Mouse (Mus musculus): ENCODE results near the gene Gm47841.

Gene Gm47841

GRCm38 (mm10) chr15:101075150-101075549, 28.0 kb upstream of the Gm47841 start:
- DNase-seq (ENCODE audit: low read depth, low spot score), result no peak

- DNase-seq (ENCODE audit: low read depth, low spot score), result no peak
These were observed 26.9 kb upstream of the Gm47841 start for GRCm38 (mm10) chr15:101074067-101074466.

GRCm38 (mm10) chr15:101072736-101073135, 25.5 kb upstream of the Gm47841 start:
- no peak for DNase-seq (ENCODE audit: low read depth, low spot score)

GRCm38 (mm10) chr15:101070762-101071161, 23.6 kb upstream of the Gm47841 start:
- no peak for DNase-seq (ENCODE audit: low read depth, low spot score)

- no peak for DNase-seq (ENCODE audit: low read depth, low spot score)
These were observed 22.5 kb upstream of the Gm47841 start for GRCm38 (mm10) chr15:101069641-101070190.

GRCm38 (mm10) chr15:101068671-101069070, 21.5 kb upstream of the Gm47841 start:
- DNase-seq (ENCODE audit: low read depth, low spot score), result no peak

GRCm38 (mm10) chr15:101068029-101068428, 20.8 kb upstream of the Gm47841 start:
- DNase-seq (ENCODE audit: low read depth, low spot score), result no peak

GRCm38 (mm10) chr15:101066920-101067696, 19.9 kb upstream of the Gm47841 start:
- no peak for DNase-seq (ENCODE audit: low read depth, low spot score)

- DNase-seq (ENCODE audit: low read depth, low spot score), result no peak
These were observed 19.2 kb upstream of the Gm47841 start for GRCm38 (mm10) chr15:101066364-101066847.

GRCm38 (mm10) chr15:101065069-101065468, 17.9 kb upstream of the Gm47841 start:
- peak; percentile 76 for DNase-seq (ENCODE audit: low read depth, low spot score)

- no peak for DNase-seq (ENCODE audit: low read depth, low spot score)
These were observed 13.2 kb upstream of the Gm47841 start for GRCm38 (mm10) chr15:101060280-101060852.

- DNase-seq (ENCODE audit: low read depth, low spot score), result no peak
These were observed 12.5 kb upstream of the Gm47841 start for GRCm38 (mm10) chr15:101059570-101060279.

- no peak for DNase-seq (ENCODE audit: low read depth, low spot score)
These were observed 9.0 kb upstream of the Gm47841 start for GRCm38 (mm10) chr15:101056225-101056624.

GRCm38 (mm10) chr15:101054541-101054940, 7.3 kb upstream of the Gm47841 start:
- DNase-seq (ENCODE audit: low read depth, low spot score), result no peak

GRCm38 (mm10) chr15:101053832-101054459, 6.7 kb upstream of the Gm47841 start:
- no peak for DNase-seq (ENCODE audit: low read depth, low spot score)

- DNase-seq (ENCODE audit: low read depth, low spot score), result no peak
These were observed 5.6 kb upstream of the Gm47841 start for GRCm38 (mm10) chr15:101052560-101053501.

- no peak for DNase-seq (ENCODE audit: low read depth, low spot score)
These were observed 4.7 kb upstream of the Gm47841 start for GRCm38 (mm10) chr15:101051869-101052268.

GRCm38 (mm10) chr15:101048338-101048896, 1.2 kb upstream of the Gm47841 start:
- no peak for DNase-seq (ENCODE audit: low read depth, low spot score)

- DNase-seq (ENCODE audit: low read depth, low spot score), result no peak
These were observed 537 bp downstream of the Gm47841 start for GRCm38 (mm10) chr15:101046527-101047193.
